Mouse (Mus musculus) lung, postnatal 36 days (tissue): ENCODE measurements around the gene Dgki.

ENCODE experiments used
- DNase-seq: peaks from one replicate; pipeline ENCODE4 v3.0.0; 2022; ENCODE audit warnings: mixed read lengths

Dgki gene

GRCm38 (mm10) chr6:36800309-36800946 is 499.6 kb downstream of the Dgki start:
- no peak for DNase-seq

DNA sequence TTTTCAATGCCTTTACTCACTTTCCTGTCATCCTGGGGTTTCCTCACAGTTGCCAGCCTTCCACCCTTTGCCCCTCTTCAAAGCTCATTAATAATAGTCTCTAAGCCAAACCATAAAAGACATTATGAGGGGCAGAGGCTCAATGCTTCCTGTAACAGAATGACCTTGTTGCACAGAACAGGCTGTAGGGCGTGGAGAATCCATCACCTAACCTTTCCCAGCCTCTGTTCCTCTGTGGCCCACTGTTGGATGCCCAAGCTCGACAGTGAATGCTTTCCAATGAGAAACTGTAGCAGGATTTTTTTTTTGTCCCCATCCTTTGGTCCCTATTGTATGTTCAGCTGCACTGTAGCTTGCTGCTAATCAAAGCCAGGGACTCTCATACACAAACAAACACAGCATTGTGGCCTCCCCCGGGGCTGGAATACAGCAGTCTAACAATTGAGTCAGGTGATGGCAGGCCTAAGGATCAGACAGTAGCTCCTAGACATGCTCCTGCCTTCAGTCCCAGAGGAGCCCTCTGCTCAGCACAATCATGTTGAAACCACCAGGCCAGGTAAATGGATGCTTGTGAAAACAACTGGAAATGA is 502.8 kb downstream of the Dgki start:
- DNase-seq, result no peak
